Mouse (Mus musculus): ENCODE results near the gene Zfp985. TPM values are rescaled to one million over a fixed set of nuclear protein-coding genes. Genes with fewer than 3 reads are reported as not detected.

Gene Zfp985
- total and polyA plus RNA-seq, 3 experiments, result not detected

GRCm38 (mm10) chr4:147598831-147599230 lies 45.8 kb downstream of the Zfp985 start:
- H3K9ac ChIP-seq (ENCODE audit: insufficient read depth, low read depth), result no peak overlapping the region
- dilution Hi-C loops (cut with MboI; ENCODE audit: extremely low pct_ligation_motif_present, extremely low pct_unique_long_range_greater_than_20kb, low sequenced_read_pairs), result no loop called here

GRCm38 (mm10) chr4:147601881-147602280 lies 48.8 kb downstream of the Zfp985 start:
- no peaks in the 10 kb centered on the region for H3K36me3 ChIP-seq (replicated peaks in 1 of 2; ENCODE audit: control insufficient read depth in 1 of 2, insufficient read depth in 1 of 2, low read length in 1 of 2)
- DNase-seq (ENCODE audit: extremely low read depth), result no peak
- dilution Hi-C loops (cut with MboI; ENCODE audit: extremely low pct_ligation_motif_present, extremely low pct_unique_long_range_greater_than_20kb, low sequenced_read_pairs) (no loop called here), in situ Hi-C loops (cut with MboI; ENCODE audit: low pct_ligation_motif_present, low pct_unique_long_range_greater_than_20kb, low sequenced_read_pairs) (no loop called here)
- TF ChIP-seq ZKSCAN1 (IDR thresholded peaks at IDR 0.05; ENCODE audit: borderline replicate concordance, low read depth, low read length) (no peak), RCOR1 (conservative IDR thresholded peaks at IDR 0.05; ENCODE audit: low read depth, low read length) (no peak), POLR2AphosphoS2 (IDR thresholded peaks at IDR 0.05; ENCODE audit: low read depth, low read length) (no peak), JUND (conservative IDR thresholded peaks at IDR 0.05; ENCODE audit: low read depth, low read length) (no peak), ETS1 (conservative IDR thresholded peaks at IDR 0.05; ENCODE audit: low read depth, low read length) (no peak), MEF2A (IDR thresholded peaks at IDR 0.05; ENCODE audit: borderline replicate concordance, low read depth, low read length) (no peak), CHD1 (IDR thresholded peaks at IDR 0.05; ENCODE audit: low read depth, low read length) (no peak), ZC3H11A (IDR thresholded peaks at IDR 0.05; ENCODE audit: low read depth, low read length) (no peak), ZMIZ1 (IDR thresholded peaks at IDR 0.05; ENCODE audit: low read depth, low read length) (no peak), GABPA (IDR thresholded peaks at IDR 0.05; ENCODE audit: insufficient replicate concordance, low read depth, low read length) (no peak), MAFK (IDR thresholded peaks at IDR 0.05; ENCODE audit: insufficient replicate concordance, low read length) (no peak), MXI1 (IDR thresholded peaks at IDR 0.05; ENCODE audit: low read depth, low read length) (no peak), UBTF (IDR thresholded peaks at IDR 0.05; ENCODE audit: low read depth, low read length) (no peak), IRF4 (IDR thresholded peaks at IDR 0.05; ENCODE audit: low read depth, low read length) (no peak), JUN (IDR thresholded peaks at IDR 0.05; ENCODE audit: insufficient read depth, low read depth, low read length) (no peak), MYC (IDR thresholded peaks at IDR 0.05; ENCODE audit: low read depth, low read length) (no peak), EP300 (IDR thresholded peaks at IDR 0.05; ENCODE audit: low read length) (no peak)
- no peaks in the 10 kb centered on the region for H3K79me2 ChIP-seq (replicated peaks; ENCODE audit: control insufficient read depth, extremely low read depth, insufficient read depth, poor library complexity, severe bottlenecking)
- no peak overlapping the region for H3K4me2 ChIP-seq (ENCODE audit: insufficient read depth, low read depth, poor library complexity, severe bottlenecking)
- H3K9me3 ChIP-seq (replicated peaks; ENCODE audit: low read length), result peaks cover 44% of the 10 kb centered on the region
- no peak overlapping the region for H3K4me3 ChIP-seq (replicated peaks in 1 of 3; ENCODE audit: low read depth in 2 of 3, low read length in 2 of 3, poor library complexity in 1 of 3)
- no peak overlapping the region for H3K27ac ChIP-seq (ENCODE audit: insufficient read depth, low read depth)
- no peaks in the 10 kb centered on the region for H3K27me3 ChIP-seq (replicated peaks)
- H3K4me1 ChIP-seq (ENCODE audit: control insufficient read depth in 1 of 2, insufficient read depth in 2 of 2), result no peaks in the 10 kb centered on the region
- no peak overlapping the region for H3K9ac ChIP-seq (ENCODE audit: insufficient read depth, low read depth)

More at GRCm38 (mm10) chr4:147598831-147599230, 45.8 kb downstream of the Zfp985 start:
- H3K4me2 ChIP-seq (ENCODE audit: insufficient read depth, low read depth, poor library complexity, severe bottlenecking), result no peak overlapping the region
- TF ChIP-seq CTCF (conservative IDR thresholded peaks at IDR 0.05 in 1 of 2, IDR thresholded peaks at IDR 0.05 in 1 of 2; ENCODE audit: low read depth in 2 of 2, low read length in 2 of 2) (no peak), ZMIZ1 (IDR thresholded peaks at IDR 0.05; ENCODE audit: low read depth, low read length) (no peak), MAX (IDR thresholded peaks at IDR 0.05; ENCODE audit: low read length) (no peak), ZC3H11A (IDR thresholded peaks at IDR 0.05; ENCODE audit: low read depth, low read length) (no peak), JUND (conservative IDR thresholded peaks at IDR 0.05; ENCODE audit: low read depth, low read length) (no peak), MYC (IDR thresholded peaks at IDR 0.05; ENCODE audit: low read depth, low read length) (no peak), RCOR1 (conservative IDR thresholded peaks at IDR 0.05; ENCODE audit: low read depth, low read length) (no peak), NRF1 (IDR thresholded peaks at IDR 0.05; ENCODE audit: low read depth, low read length) (no peak), MXI1 (IDR thresholded peaks at IDR 0.05; ENCODE audit: low read depth, low read length) (no peak), MEF2A (IDR thresholded peaks at IDR 0.05; ENCODE audit: borderline replicate concordance, low read depth, low read length) (no peak), EP300 (IDR thresholded peaks at IDR 0.05; ENCODE audit: low read length) (no peak), BHLHE40 (IDR thresholded peaks at IDR 0.05; ENCODE audit: low read depth, low read length) (no peak), MAZ (IDR thresholded peaks at IDR 0.05; ENCODE audit: low read depth, low read length) (no peak), PAX5 (IDR thresholded peaks at IDR 0.05; ENCODE audit: low read length) (no peak), GABPA (IDR thresholded peaks at IDR 0.05; ENCODE audit: insufficient replicate concordance, low read depth, low read length) (no peak), KAT2A (IDR thresholded peaks at IDR 0.05; ENCODE audit: insufficient replicate concordance, low read length) (no peak), SMC3 (IDR thresholded peaks at IDR 0.05; ENCODE audit: low read depth, low read length) (no peak), RAD21 (IDR thresholded peaks at IDR 0.05; ENCODE audit: low read depth, low read length) (no peak), UBTF (IDR thresholded peaks at IDR 0.05; ENCODE audit: low read depth, low read length) (no peak), HCFC1 (IDR thresholded peaks at IDR 0.05; ENCODE audit: low read depth, low read length) (no peak)
- H3K4me3 ChIP-seq (replicated peaks in 1 of 3; ENCODE audit: low read depth in 2 of 3, low read length in 2 of 3, poor library complexity in 1 of 3), result no peak overlapping the region
- H3K36me3 ChIP-seq (replicated peaks in 1 of 2; ENCODE audit: control insufficient read depth in 1 of 2, insufficient read depth in 1 of 2, low read length in 1 of 2), result no peaks in the 10 kb centered on the region
- H3K27me3 ChIP-seq (replicated peaks), result no peaks in the 10 kb centered on the region
- in situ Hi-C loops (cut with MboI; ENCODE audit: low pct_ligation_motif_present, low pct_unique_long_range_greater_than_20kb, low sequenced_read_pairs), result no loop called here
- H3K4me1 ChIP-seq (ENCODE audit: control insufficient read depth in 1 of 2, insufficient read depth in 2 of 2), result no peaks in the 10 kb centered on the region
- DNase-seq (ENCODE audit: extremely low read depth), result no peak
- no peaks in the 10 kb centered on the region for H3K79me2 ChIP-seq (replicated peaks; ENCODE audit: control insufficient read depth, extremely low read depth, insufficient read depth, poor library complexity, severe bottlenecking)
- H3K9me3 ChIP-seq (replicated peaks; ENCODE audit: low read length), result peaks cover 31% of the 10 kb centered on the region
- H3K27ac ChIP-seq (ENCODE audit: insufficient read depth, low read depth), result no peak overlapping the region
